Mouse (Mus musculus): ENCODE measurements at regions not wholly inside any gene's neighbourhood (a gene's known extent, or its start where the extent isn't known, plus 50 kb on each side); places are given as distances from the start of the nearest gene placed in this dataset.

- no peak for DNase-seq (ENCODE audit: low spot score in 2 of 2)
Measured at GRCm38 (mm10) chr8:126810516-126810915, 135.1 kb downstream of the Tomm20 start.

- peak in 1 of 2 experiments; percentile 47 for DNase-seq (ENCODE audit: low spot score in 2 of 2)
Measured at GRCm38 (mm10) chr8:126809321-126809720, 136.3 kb downstream of the Tomm20 start.

- DNase-seq (ENCODE audit: low spot score in 2 of 2): no peak
Measured at GRCm38 (mm10) chr8:126808496-126808895, 137.1 kb downstream of the Tomm20 start.

- DNase-seq (ENCODE audit: low spot score in 2 of 2): no peak
Measured at GRCm38 (mm10) chr8:126807171-126807768, 138.4 kb downstream of the Tomm20 start.

- no peak for DNase-seq (ENCODE audit: low spot score in 2 of 2)
Measured at GRCm38 (mm10) chr8:126806591-126806990, 139.1 kb downstream of the Tomm20 start.

GRCm38 (mm10) chr8:126806181-126806560, 139.5 kb downstream of the Tomm20 start:
- no peak for DNase-seq (ENCODE audit: low spot score in 2 of 2)

GRCm38 (mm10) chr8:126805365-126806180, 140.1 kb downstream of the Tomm20 start:
- no peak for DNase-seq (ENCODE audit: low spot score in 2 of 2)

GRCm38 (mm10) chr8:126804115-126804514, 141.5 kb downstream of the Tomm20 start:
- no peak for DNase-seq (ENCODE audit: low spot score in 2 of 2)

GRCm38 (mm10) chr8:126802641-126803040, 143.0 kb downstream of the Tomm20 start:
- no peak for DNase-seq (ENCODE audit: low spot score in 2 of 2)

GRCm38 (mm10) chr8:126800976-126801375, 144.7 kb downstream of the Tomm20 start:
- DNase-seq (ENCODE audit: low spot score in 2 of 2): no peak

GRCm38 (mm10) chr8:126797571-126798334, 147.9 kb downstream of the Tomm20 start:
- no peak for DNase-seq (ENCODE audit: low spot score in 2 of 2)

- DNase-seq (ENCODE audit: low spot score in 2 of 2): no peak
Measured at GRCm38 (mm10) chr8:126793657-126794056, 152.0 kb downstream of the Tomm20 start.

- DNase-seq (ENCODE audit: low spot score in 2 of 2): no peak
Measured at GRCm38 (mm10) chr8:126791069-126791468, 154.6 kb downstream of the Tomm20 start.

- DNase-seq (ENCODE audit: low spot score in 2 of 2): no peak
Measured at GRCm38 (mm10) chr8:126790214-126790613, 155.4 kb downstream of the Tomm20 start.

GRCm38 (mm10) chr8:126789076-126789475, 156.6 kb downstream of the Tomm20 start:
- no peak for DNase-seq (ENCODE audit: low spot score in 2 of 2)

GRCm38 (mm10) chr8:126788669-126789068, 157.0 kb downstream of the Tomm20 start:
- no peak for DNase-seq (ENCODE audit: low spot score in 2 of 2)

GRCm38 (mm10) chr8:126787398-126787797, 158.2 kb downstream of the Tomm20 start:
- no peak for DNase-seq (ENCODE audit: low spot score in 2 of 2)

- DNase-seq (ENCODE audit: low spot score in 2 of 2): no peak
Measured at GRCm38 (mm10) chr8:126785211-126785610, 160.4 kb downstream of the Tomm20 start.

GRCm38 (mm10) chr8:126784604-126785003, 161.0 kb downstream of the Tomm20 start:
- DNase-seq (ENCODE audit: low spot score in 2 of 2): no peak

GRCm38 (mm10) chr8:126783703-126784440, 161.8 kb downstream of the Tomm20 start:
- DNase-seq (ENCODE audit: low spot score in 2 of 2): no peak

- DNase-seq (ENCODE audit: low spot score in 2 of 2): no peak
Measured at GRCm38 (mm10) chr8:126778673-126779072, 167.0 kb downstream of the Tomm20 start.

Measured in layer of hippocampus, adult 8-10 months (tissue).